Mouse (Mus musculus) spleen, postnatal 14 days (tissue): ENCODE measurements around the gene Zfp638.
A peak's percentile ranks its signal among the peaks of the same experiment; 100 is the strongest.
"Not testable (repeated sequence)": the region's sequence is repeated elsewhere in the genome, so short reads cannot be mapped to it uniquely, and the experiment has no call there.

Source experiments
- DNase-seq, 2 experiments: peaks; one replicate each; pipeline ENCODE4 v3.0.0; 2021 to 2022; ENCODE audit warnings: low spot score in 2 of 2

Gene Zfp638

DNA sequence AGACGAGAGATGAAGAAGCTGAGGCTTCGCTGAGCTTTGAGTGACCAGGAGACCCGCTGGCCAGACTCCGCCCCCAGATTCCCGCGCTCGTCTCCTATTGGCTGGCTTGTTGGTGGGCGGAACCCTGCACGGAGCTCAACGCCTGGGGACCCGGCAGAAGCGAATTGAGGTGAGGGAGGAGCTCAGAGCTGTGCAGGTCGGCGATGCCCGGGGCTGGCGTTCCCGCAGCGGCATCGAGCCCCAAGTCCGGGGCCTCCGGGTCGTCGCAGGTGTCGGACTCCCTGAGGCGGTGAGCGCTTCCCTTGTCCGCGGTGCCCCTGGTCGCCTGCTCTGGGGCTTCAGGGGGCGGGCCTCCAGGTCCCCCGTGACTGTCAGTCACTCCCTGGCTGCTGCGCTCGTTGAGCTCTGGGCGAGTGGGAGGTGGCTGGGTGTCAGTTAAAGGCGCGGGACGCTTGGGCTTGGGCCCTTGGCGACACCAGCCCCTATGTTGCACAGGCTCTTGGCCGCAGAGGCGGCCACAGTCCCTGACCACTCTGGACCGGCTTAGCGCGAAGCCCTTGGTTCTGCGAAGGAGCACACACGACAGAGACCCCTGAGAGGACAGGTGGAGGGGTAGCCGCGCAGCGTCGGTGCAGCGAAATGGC lies at the start of gene Zfp638:
TSS of gene Zfp638 (plus strand) at position 156 of the 644 bp plus-strand sequence.
- DNase-seq: peak; percentile 94

DNA sequence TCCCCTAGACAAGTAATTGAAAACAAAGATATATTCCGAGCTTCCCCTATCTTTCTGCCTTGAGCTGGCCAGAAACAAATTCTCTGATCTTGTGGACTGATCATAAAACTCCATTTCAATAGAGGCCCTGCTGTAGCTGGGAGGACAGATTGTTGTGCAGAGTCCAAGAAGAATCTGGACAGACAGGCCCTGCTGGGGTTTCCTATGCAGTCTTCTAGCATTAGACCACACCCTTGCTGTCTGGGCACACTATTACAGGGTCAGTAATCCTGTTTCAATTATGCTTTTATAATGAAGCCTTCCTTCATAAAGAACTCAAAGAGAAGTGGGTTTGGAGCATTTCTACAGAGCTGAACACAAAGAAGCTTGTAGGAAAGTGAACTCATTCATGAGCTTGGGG lies 47.9 kb upstream of the Zfp638 start:
- DNase-seq: no peak

DNA sequence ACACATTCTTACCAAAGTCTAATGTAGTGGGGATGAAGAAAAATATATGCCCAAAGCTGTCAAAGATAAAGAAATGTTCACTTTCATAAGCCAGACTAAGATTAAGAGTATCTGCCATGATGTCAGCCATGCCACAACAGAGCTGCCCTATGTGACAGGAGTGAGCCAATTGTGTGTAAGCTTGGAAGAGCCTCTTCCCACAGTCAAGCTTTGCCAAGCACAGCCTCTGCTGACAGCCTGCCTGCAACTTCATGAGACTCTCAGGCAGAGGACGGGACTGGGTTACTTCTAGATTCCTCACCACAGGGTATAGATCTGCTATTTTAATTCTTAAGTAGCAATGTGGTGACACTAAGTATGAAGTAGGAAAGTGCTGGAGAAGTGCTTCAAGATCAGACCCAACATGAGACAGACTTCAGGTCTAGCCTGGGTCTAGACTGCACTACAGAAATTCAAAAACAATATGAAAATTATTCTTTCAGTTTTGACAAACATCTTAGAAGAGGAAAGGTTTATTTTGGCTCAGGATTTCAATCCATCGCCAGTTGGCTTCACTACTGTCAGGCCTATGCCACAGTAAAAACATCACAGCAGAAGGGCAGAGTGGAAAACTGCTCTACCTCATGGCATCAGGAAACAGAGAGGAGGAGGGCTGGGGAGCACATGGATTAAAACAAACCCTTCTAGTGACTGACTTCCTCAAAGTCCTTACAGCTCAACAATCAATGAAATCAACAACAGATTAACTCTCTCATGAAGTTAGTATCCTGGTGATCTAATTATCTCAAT lies 46.0 kb upstream of the Zfp638 start:
- no peak for DNase-seq

DNA sequence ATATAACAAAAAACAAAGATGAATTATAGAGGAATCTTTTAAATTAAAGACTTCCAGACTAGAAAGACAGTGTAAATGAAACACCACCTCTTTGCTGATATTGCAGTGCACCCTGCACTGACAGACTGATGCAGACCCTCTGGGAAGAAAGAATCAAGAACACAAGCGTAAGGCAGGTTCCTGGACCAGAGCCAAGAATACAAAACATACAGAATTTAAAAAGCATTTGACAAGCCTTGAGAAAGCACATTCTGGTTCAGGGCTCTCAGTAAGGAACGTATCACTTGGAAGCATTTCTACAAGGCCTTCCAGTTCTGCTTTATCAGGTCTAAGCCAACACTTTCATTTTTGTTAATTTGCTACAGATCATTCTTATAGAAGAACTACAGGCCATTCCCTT lies 45.1 kb upstream of the Zfp638 start:
- no peak for DNase-seq

DNA sequence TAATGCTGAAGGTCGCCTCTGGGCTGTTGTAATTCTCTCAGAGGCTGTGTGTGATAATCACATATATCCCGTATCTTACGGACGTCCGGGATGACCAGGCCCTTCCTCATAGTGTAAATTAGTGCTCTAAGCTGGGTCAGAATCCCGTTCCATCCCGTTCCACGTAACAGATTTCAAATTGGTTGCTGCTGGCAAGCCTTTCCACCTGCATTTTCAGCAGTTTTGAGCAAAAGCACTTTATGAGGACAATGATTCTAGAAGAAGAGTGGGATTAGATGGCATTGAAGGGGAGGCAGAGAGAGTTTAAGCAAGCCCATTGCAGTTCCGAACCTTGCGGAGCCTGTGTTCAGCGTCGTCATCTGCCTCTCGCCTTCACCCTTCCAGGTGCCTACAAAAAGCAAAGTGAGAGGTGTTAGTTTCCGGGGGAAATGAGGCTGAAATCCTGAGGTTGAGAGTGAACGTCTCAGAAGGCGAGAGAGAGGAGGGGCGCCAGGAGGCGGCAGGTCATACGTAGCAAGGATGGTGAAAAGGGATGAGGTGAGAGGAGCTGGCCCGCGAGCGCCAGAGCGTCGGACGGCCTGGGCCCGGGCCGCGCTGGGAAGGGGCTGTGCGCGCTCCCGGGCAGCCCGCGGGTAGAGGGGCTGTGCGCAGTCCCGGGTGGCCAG lies 35.8 kb upstream of the Zfp638 start:
- DNase-seq: no peak

DNA sequence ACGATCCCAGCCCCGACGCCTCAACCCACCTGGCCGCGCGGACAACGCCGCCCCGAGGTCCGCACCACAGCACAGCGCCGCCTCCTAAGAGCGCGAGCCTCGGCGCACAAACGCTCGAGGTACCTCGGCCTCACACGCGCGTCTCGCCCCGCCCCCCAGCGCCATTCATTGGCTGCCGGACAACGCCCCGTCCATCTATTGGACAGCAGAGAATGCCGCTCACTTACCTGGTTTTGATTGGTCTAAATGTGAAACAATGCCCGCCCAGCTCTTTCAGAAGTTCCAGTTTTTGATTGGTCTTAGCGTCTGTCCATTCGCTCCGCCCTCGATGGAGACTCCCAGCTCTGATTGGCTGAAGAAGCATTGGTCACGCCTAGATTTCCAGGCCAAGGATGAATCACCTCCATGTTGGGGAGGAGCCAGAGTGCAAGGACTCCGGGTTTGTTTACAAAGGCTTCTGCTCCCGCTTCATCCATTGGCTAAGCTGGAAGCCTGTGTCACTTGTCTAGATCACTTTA lies 35.2 kb upstream of the Zfp638 start, which contains the start of gene Paip2b:
TSS of gene Paip2b (minus strand) at position 136 of the 518 bp plus-strand sequence.
- DNase-seq: peak; percentile 91 to 95

DNA sequence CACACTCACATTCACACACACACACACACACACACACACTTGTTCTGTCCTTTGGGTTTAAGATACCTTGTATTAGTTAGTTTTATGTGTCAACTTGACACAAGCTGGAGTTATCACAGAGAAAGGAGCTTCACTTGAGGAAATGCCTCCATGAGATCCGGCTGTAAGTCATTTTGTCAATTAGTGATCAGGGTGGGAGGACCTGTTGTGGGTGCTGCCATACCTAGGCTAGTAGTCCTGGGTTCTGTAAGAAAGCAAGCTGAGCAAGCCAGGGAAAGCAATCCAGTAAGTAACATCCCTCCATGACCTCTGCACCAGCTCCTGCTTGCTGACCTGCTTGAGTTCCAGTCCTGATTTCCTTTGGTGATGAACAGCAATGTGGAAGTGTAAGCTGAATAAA lies 34.5 kb upstream of the Zfp638 start:
- DNase-seq: not testable (repeated sequence)

DNA sequence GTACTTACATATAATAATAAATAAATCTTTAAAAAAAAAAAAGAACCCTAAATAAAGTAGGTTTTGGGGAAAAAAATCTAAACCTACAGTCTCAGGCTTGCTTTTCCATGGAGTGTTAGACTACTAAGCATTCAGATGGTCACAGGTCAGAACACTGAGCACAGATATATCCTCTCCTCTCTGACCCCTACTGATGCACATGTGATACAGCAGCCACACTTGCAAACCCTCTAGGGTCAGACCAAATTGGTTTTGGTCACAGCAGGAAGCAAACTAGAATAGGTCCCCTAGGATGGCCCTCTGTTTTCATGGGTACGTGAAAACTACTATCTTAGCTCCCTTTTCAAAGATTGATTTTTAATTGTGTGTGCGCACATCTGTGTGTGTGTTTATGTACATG lies 30.1 kb upstream of the Zfp638 start:
- DNase-seq: no peak

DNA sequence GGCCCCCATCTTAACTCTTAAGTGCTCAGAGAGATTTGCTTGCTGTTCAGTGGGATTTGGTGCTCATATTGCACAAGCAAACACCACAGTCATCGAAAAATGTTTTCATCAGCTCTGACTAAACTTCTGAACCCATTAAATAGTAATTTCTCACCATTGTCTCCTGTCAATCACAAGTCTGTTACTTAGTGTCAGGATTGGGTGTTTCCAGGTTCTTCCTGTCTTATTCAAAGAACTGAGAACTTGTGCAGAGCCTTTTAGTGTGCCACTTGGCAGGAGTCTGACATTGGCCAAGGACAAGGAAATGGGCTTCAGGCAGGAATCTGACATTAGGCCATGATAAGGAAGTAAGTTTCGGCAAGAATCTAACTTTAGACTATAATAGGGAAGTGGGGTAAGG lies 28.9 kb upstream of the Zfp638 start:
- DNase-seq: no peak

DNA sequence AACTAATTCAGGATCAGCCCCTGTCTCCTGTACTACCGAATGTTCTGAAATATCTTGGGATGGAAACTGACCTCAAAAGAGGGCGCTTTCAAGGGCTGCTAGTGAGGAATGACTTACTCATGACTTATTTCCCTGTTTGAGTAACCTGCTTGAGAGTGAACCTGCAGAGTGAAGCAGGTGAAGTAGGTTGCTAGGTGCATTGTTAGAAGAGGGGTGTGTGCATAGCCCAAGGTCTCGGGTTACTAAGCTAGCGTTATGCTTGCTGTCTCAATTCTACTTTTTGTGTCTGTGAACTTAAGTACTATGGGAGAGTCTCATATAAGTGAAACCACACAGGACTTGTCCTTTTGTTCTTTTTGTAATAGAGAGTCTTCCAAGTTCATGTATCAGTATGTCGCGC lies 26.8 kb upstream of the Zfp638 start:
- no peak for DNase-seq

DNA sequence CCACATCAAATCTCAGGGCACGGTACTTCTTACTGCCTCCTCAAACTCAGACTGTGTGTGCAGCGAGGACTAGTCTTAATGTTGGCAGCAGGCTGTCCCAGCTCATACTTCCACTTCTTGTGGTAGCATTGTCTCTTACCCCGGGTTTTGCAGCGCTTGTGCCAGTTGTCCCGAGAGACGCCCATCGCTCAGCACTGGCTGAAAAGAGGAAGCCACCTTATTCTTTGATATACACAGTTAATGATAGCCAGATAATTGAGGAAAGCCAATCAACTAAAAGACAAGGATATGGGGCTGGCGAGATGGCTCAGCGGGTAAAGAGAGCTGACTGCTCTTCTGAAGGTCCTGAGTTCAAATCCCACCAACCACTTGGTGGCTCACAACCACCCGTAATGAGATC lies 22.0 kb upstream of the Zfp638 start:
- DNase-seq: no peak

DNA sequence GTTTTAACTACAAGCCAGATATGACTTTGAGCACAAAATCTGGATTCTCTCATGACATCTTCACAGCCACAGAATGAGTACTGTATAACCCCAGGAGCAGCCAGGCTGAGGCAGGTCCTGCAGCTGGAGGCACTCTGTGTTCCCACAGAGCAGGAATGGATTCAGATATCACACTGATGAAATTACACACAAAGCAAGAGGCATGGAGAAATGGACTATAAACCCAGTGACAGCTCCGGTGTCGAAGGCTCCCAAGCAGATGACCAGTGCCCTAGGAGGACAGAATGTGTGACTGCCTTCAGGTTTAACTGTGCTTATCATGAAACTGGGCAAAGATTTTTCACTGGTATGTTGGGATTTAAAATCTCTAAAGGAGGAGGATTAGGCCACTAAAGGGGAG lies 20.8 kb upstream of the Zfp638 start:
- no peak for DNase-seq

DNA sequence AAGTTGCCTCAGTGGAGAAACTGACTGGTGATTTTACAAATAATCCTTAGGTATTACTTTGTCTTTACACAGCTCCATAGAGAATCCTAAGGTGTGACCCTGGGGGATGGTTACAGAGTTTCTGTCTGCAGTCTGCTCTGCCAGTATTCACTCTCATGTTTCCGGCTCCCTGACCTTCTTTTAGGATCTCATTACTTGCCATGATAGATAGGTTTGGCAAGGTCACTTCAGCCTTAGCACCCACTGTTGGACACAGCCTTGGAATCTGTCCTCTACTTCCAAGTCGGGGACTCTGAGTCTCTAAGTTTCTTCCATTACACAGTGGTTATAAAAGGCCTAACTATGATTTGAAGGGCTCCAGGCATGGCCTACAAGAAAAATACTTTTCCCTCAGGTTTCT lies 17.5 kb upstream of the Zfp638 start:
- DNase-seq: no peak

DNA sequence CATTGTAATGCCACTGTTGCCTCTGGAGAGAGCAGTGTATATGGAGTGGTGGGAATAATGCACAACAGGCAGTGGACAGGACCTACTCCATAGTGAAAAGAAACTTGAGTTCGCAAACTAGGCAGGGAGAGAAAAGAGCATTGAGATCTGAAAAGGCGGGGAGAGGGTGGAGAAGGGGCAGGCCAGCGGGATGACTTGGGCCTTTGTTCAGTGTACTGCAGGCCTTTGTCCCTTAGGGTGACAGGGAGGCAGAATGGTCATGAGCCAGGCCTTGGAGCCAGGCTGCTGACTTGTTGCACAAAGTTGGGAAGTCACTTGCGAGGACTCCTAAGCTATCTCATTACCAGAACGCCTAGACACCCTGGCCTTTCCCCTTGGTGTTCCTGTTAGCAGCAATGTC lies 9.4 kb upstream of the Zfp638 start:
- no peak for DNase-seq

DNA sequence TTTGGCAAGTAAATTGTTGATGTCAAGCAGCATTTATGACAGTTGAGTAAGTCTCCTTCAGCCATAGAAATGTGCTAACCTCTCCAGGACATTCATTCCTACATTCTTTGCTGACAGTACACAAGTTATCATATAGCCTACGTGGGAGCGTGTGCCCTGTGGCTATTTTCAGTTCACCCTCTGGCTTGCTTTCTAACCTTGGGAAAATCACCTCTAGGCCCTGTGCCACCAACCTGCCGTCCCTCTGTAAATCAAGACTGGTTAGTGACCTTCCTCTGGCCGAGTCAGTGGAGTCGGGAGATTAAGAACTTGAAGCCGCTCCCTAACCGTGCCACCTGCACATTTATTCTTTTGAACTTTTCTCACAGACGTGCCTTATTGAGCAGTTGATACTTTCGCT lies 6.9 kb upstream of the Zfp638 start:
- no peak for DNase-seq

DNA sequence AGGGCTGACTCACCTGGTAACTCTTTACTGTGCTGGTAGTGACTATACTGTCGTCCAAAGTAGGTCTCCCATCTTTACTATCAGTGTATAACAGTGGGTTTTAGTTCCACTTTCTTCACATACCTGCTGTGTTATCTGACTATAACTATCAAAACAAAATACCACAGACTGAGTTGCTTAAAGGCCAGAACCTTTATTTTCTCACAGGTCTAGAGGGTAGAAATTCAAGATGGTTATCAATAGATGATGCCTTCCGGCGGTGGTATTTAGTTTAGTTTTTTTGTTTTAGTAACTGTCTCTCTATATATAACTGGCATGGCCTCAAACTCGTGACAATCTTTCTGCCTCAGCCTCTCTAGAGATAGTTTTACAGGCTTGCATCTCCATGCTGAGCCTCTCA lies 3.4 kb upstream of the Zfp638 start:
- no peak for DNase-seq

DNA sequence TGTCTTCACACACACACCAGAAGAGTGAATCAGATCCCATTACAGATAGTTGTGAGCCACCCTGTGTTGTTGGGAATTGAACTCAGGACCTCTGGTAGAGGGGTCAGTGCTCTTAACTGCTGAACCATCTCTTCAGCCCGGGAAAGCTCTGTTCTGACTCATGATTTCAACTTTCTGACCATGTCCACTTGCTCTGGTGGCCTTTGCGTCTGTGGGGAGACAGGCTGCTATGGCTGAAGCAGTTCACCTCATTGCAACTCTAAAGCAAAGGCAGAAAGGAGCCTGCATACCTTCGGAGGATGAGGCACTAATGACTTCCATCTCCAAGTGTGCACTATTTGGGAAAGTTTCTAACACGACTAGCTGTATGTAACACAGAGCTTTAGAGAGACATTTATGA lies 486 bp upstream of the Zfp638 start:
- DNase-seq: no peak

DNA sequence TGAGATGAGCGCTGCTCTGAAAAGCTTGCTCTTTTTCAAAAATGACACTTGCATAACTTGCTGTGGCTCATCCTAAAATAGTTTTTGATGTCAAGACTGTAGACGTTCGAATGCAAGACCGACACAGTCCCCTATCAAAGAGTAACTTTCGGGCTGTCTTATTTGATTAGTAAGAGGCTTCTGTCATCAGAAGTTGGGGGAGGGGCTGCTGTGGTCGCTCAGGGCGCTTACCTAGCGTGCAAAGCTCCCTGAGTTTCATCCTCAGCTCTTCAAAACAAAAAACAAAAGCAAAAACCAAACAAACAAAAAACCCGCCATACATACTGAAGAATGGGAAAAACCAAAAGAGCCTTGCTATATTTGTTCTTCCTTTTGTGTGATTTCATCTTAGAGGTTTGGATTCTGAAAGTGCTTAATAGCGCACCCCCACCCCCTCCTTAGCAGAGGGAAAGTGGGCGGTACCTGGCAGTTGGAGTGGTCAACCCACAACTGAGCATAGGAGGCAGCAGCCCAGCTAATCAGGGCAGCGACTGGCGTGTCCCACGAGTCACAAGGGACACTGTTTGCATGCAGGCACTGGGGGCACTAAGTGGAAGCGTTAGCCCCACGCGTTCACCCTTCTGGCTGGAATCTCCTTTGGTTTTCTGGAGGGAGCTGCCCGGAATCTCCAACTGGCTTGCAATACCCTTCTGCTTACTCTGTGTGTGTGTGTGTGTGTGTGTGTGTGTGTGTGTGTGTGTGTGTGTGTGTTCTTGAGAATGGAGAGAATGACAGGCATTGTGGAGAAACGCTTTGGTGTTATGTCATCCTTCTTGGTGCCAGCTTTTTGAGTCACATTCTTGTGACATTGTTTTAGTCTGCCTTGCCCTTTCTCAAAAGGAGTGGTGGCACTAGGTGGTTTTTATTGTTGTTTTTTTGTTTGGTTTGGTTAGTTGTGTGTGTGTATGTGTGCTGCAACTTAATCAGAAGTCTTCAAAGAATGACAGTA lies 983 bp downstream of the Zfp638 start:
- peak; percentile 8 to 21 for DNase-seq

DNA sequence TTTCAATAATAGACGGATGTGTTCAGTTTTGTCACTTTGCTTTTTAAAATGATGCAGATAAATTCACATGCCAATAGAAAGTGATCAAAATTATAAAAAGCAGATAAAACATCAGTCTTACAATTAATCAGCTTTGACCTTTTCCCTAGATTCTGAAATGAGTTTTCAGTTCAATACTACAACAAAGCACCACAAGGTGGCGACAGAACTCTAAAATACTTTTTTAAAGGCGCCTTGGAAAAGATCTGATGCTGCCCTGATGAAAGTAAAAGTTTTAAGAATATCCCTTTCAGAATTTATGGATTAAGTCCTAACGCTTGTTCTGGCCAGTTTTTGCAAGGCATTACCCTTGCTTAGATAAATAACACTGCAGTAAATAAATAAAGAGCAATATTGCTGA lies 12.9 kb downstream of the Zfp638 start:
- DNase-seq: peak in 1 of 2 experiments; percentile 29

DNA sequence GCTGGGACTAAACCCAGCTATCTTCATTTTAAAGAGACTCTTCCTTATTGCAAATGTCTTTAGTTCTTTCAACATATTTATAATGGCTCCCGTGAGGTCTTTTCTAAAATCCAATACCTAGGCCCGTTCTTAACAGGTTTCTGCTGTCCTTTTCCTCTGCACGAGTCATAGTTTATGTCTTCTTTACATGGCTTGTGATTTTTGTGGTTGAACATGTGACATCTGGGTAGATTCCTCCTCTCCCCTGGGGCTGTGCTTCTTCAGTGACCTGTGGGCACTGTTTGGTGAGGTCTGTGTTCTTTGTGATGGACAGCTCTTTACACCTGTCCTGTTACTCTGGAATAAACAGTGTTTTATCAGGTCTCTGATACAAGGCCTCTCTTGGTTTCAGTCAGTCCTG lies 19.9 kb downstream of the Zfp638 start:
- no peak for DNase-seq

DNA sequence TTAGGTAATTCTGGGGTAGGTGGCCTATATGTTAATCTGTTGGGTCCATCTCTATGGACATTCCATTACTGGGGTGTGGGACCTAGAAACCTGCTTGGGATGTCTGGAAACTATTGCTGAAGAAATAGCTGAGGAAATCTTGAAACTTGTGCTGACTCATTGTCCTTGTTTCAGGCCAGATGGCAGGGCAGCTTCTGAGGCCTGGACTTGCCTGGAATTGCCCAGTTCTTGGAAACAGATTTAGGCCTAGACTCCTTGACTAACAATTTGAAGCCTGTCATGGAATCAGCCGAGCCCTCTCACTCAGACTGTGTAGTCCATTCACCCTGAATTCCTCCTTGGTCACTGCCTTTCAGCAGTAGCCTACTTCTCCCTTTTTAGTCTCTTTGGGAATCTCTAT lies 21.9 kb downstream of the Zfp638 start:
- no peak for DNase-seq
